Mouse (Mus musculus) bone marrow, adult 2 months (tissue): ENCODE measurements around the gene Itprid1. TPM values are rescaled to one million over a fixed set of nuclear protein-coding genes. Genes with fewer than 3 reads are reported as not detected.

ENCODE experiments used
- H3K27ac ChIP-seq: fragments of 200-500 bp; 2 replicates; pipeline ENCODE4 v1.5.1; 2012; ENCODE audit warnings: low read depth, mild to moderate bottlenecking, control low read depth, inconsistent platforms, low read length; ENCODE audit not compliant: control insufficient read depth, poor library complexity, insufficient read depth
- H3K4me1 ChIP-seq: fragments of 200-500 bp; 2 replicates; pipeline ENCODE4 v1.6.1; 2011; ENCODE audit warnings: low read length; ENCODE audit not compliant: control insufficient read depth, insufficient read depth
- H3K4me3 ChIP-seq: fragments of 200-500 bp; replicated peaks from 2 replicates; pipeline ENCODE3; 2011; ENCODE audit warnings: mild to moderate bottlenecking, low read depth, low read length, control low read depth; ENCODE audit not compliant: control insufficient read depth
- CTCF ChIP-seq: fragments of 200-500 bp; IDR thresholded peaks from 2 replicates; pipeline ENCODE4 v1.5.1; 2011; ENCODE audit warnings: low read length, control low read depth; ENCODE audit not compliant: control insufficient read depth, insufficient read depth
- POLR2A ChIP-seq: fragments of 200-500 bp; IDR thresholded peaks from 2 replicates; pipeline ENCODE4 v1.6.1; 2011; ENCODE audit warnings: low read depth, mild to moderate bottlenecking, control low read depth, low read length, borderline replicate concordance; ENCODE audit not compliant: control insufficient read depth
- WGBS: fragments of 180-500 bp; shearing (Covaris S2); methylation state at CpG from one replicate; pipeline ENCODE4 v1.1.7; 2018; 5-methylcytosine and 5-hydroxymethylcytosine counted together
- polyA plus RNA-seq: library from polyadenylated mRNA; stranded (reverse); fragments of >200 nt; gene quantifications from 2 replicates; pipeline ENCODE4 v1.2.4, GENCODE M21; 2011; ENCODE audit warnings: low replicate concordance; ENCODE audit not compliant: missing spikeins, insufficient read depth, insufficient read length

Itprid1 gene
- polyA plus RNA-seq, 1 experiment: not detected

- Histone ChIP-seq H3K4me3 (no peak overlapping the region), H3K27ac (no peak overlapping the region), H3K4me1 (no peaks in the 10 kb centered on the region)
- 82% methylated on average over 4 of the region's 4 CpGs for WGBS
- TF ChIP-seq CTCF: no peak
- TF ChIP-seq POLR2A: no peak
Observed at GRCm38 (mm10) chr6:55856085-55856484, 19.4 kb downstream of the Itprid1 start.

- Histone ChIP-seq H3K4me3 (no peak overlapping the region), H3K4me1 (no peaks in the 10 kb centered on the region), H3K27ac (no peak overlapping the region)
- WGBS: 68% methylated on average over 2 of the region's 2 CpGs
- no peak for TF ChIP-seq CTCF
- no peak for TF ChIP-seq POLR2A
Observed at GRCm38 (mm10) chr6:55865206-55865605, 28.5 kb downstream of the Itprid1 start.

- Histone ChIP-seq H3K27ac (no peak overlapping the region), H3K4me3 (no peak overlapping the region), H3K4me1 (no peaks in the 10 kb centered on the region)
- no peak for TF ChIP-seq CTCF
- TF ChIP-seq POLR2A: no peak
- WGBS: 58% methylated on average over 5 of the region's 5 CpGs
Observed at GRCm38 (mm10) chr6:55879356-55879960, 42.8 kb downstream of the Itprid1 start.

- H3K4me1 ChIP-seq: no peaks in the 10 kb centered on the region
- WGBS: 48% methylated on average over 3 of the region's 3 CpGs
- H3K4me3 ChIP-seq: no peak overlapping the region
- TF ChIP-seq CTCF (no peak), POLR2A (no peak)
- no peak overlapping the region for H3K27ac ChIP-seq
Observed at GRCm38 (mm10) chr6:55880886-55881285, 44.2 kb downstream of the Itprid1 start.

- H3K4me3 ChIP-seq: no peak overlapping the region
- no peaks in the 10 kb centered on the region for H3K4me1 ChIP-seq
- TF ChIP-seq CTCF (no peak), POLR2A (no peak)
- H3K27ac ChIP-seq: no peak overlapping the region
- 60% methylated on average over 1 of the region's 1 CpGs for WGBS
Observed at GRCm38 (mm10) chr6:55887598-55887997, 50.9 kb downstream of the Itprid1 start.

DNA sequence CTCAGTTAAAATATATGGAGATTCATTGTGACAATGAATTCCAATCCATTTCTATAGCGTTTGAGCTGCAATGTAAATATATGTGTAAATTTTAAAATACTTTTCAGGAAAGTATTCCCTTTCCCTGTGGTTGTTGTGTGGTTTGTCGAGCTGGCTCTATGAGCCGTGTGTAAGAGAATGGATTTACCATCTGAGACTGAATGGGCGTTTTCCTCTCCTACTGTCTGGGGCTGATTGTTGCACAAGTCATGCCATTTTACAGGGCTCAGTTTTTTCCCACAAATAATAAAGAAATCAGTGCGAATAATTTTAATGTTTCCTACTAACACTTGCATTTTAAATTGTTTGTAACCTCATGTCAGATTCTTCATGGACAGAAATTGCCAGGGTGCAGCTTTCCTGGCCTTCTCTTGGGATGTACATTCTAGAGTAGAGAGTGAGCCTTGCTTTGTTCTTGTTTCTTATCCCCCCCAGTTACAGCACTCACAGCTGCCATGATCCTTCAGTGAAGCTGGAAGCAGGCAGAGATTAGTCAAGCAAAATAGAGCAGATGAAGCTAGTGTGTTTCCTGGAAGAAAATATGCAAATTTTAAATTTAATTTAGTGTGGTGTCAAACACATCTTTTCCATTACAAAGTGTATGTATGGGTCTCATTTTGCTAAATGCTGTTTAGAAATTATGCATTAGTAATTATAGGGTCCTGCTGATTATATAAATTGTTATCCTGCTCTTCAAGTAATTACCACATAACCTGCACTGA is 65.1 kb downstream of the Itprid1 start:
- Histone ChIP-seq H3K4me1 (no peaks in the 10 kb centered on the region), H3K4me3 (no peak overlapping the region), H3K27ac (no peak overlapping the region)
- TF ChIP-seq CTCF (no peak), POLR2A (no peak)
- WGBS: 69% methylated on average over 5 of the region's 5 CpGs

DNA sequence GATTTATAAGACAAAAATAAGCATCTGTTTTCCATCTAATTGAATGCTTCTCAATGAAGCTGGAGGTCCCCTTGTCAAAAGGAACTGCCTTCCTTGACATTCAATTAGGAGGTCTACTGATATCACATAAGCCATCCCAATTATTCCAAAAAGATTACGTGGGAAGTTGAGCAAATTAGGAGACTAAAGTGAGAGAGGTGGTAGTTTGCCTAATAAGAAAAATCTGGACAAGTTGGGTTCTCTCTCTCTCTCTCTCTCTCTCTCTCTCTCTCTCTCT is 65.6 kb downstream of the Itprid1 start:
- 76% methylated on average over 1 of the region's 1 CpGs for WGBS
- no peak overlapping the region for H3K4me3 ChIP-seq
- no peaks in the 10 kb centered on the region for H3K4me1 ChIP-seq
- TF ChIP-seq POLR2A: no peak
- no peak for TF ChIP-seq CTCF
- no peak overlapping the region for H3K27ac ChIP-seq

DNA sequence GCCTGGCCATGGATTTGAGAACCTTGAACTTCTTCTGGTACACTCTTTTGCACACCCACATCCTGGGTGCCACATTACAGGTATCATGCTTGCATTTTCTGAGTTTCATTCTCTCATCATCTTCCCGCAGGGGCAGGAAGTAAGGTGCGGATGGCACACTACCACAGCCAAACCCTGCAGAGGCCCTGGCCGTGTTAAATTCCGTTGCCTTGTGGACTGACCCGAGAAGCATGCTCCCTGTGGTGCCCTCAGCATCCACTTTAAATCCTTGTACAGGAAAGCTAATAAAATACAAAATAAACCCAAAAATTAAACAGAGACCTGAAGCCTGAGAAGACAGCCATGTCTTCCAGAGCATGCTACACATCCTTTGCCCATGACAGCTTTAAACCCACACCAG is 82.5 kb downstream of the Itprid1 start:
- H3K4me1 ChIP-seq: no peaks in the 10 kb centered on the region
- H3K4me3 ChIP-seq: no peak overlapping the region
- no peak for TF ChIP-seq CTCF
- no peak for TF ChIP-seq POLR2A
- H3K27ac ChIP-seq: no peak overlapping the region
- 75% methylated on average over 5 of the region's 5 CpGs for WGBS

- no peaks in the 10 kb centered on the region for H3K4me1 ChIP-seq
- no peak for TF ChIP-seq POLR2A
- 73% methylated on average over 3 of the region's 3 CpGs for WGBS
Observed at GRCm38 (mm10) chr6:55920282-55920720, 83.6 kb downstream of the Itprid1 start.

More at GRCm38 (mm10) chr6:55920282-55920720, 83.6 kb downstream of the Itprid1 start:
- H3K27ac ChIP-seq: no peak overlapping the region
- no peak overlapping the region for H3K4me3 ChIP-seq
